Mouse (Mus musculus): ENCODE data around the gene Wdr48. TPM values are rescaled to one million over a fixed set of nuclear protein-coding genes. Genes with fewer than 3 reads are reported as not detected.

Gene Wdr48
- total and polyA plus RNA-seq, 3 experiments: 26.9 to 32.3 (median 32.0) TPM

- DNase-seq (ENCODE audit: extremely low read depth): no peak
- Histone ChIP-seq H3K4me1 (ENCODE audit: control insufficient read depth in 1 of 2, insufficient read depth in 2 of 2) (peaks cover 14 to 42% of the 10 kb centered on the region in 2 experiments), H3K27me3 (replicated peaks) (no peaks in the 10 kb centered on the region), H3K4me2 (ENCODE audit: insufficient read depth, low read depth, poor library complexity, severe bottlenecking) (no peak overlapping the region), H3K9ac (ENCODE audit: insufficient read depth, low read depth) (no peak overlapping the region), H3K9me3 (replicated peaks; ENCODE audit: low read length) (no peaks in the 10 kb centered on the region), H3K4me3 (replicated peaks in 1 of 3; ENCODE audit: low read depth in 2 of 3, low read length in 2 of 3, poor library complexity in 1 of 3) (no peak overlapping the region), H3K79me2 (replicated peaks; ENCODE audit: control insufficient read depth, extremely low read depth, insufficient read depth, poor library complexity, severe bottlenecking) (no peaks in the 10 kb centered on the region), H3K36me3 (replicated peaks in 1 of 2; ENCODE audit: control insufficient read depth in 1 of 2, insufficient read depth in 1 of 2, low read length in 1 of 2) (peaks cover 83 to 97% of the 10 kb centered on the region in 2 experiments), H3K27ac (ENCODE audit: insufficient read depth, low read depth) (no peak overlapping the region)
- no peak for TF ChIP-seq USF1 (IDR thresholded peaks at IDR 0.05; ENCODE audit: low read depth, low read length)
- dilution Hi-C loops (cut with MboI; ENCODE audit: extremely low pct_ligation_motif_present, extremely low pct_unique_long_range_greater_than_20kb, low sequenced_read_pairs) (no loop called here), in situ Hi-C loops (cut with MboI; ENCODE audit: low pct_ligation_motif_present, low pct_unique_long_range_greater_than_20kb, low sequenced_read_pairs) (no loop called here)
Observed at GRCm38 (mm10) chr9:119925120-119925657, 30.5 kb downstream of the Wdr48 start.

DNA sequence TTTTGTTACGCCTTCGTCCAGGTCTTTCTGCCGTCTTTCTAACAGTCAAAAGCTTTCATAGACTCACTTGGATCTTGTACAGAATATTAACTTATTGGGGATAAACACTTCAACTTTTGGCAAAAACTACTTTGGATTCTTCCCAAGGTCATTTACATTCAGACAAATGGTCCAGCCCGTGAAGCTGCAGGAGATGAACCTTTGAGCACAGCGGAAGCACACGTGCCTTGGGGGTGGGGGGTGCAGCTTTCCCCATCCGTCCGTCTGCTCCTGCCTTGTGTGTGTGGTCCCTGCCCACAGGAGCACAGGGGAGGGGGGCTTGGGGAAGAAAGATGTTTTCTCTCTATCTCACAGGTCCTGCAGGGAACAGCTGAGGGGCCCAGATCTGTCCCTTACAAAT is 31.1 kb downstream of the Wdr48 start:
- no peak for DNase-seq (ENCODE audit: extremely low read depth)
- Histone ChIP-seq H3K79me2 (replicated peaks; ENCODE audit: control insufficient read depth, extremely low read depth, insufficient read depth, poor library complexity, severe bottlenecking) (no peaks in the 10 kb centered on the region), H3K4me1 (ENCODE audit: control insufficient read depth in 1 of 2, insufficient read depth in 2 of 2) (peaks cover 14 to 45% of the 10 kb centered on the region in 2 experiments), H3K36me3 (replicated peaks in 1 of 2; ENCODE audit: control insufficient read depth in 1 of 2, insufficient read depth in 1 of 2, low read length in 1 of 2) (peaks cover 82 to 97% of the 10 kb centered on the region in 2 experiments), H3K9ac (ENCODE audit: insufficient read depth, low read depth) (no peak overlapping the region), H3K27ac (ENCODE audit: insufficient read depth, low read depth) (no peak overlapping the region), H3K4me2 (ENCODE audit: insufficient read depth, low read depth, poor library complexity, severe bottlenecking) (no peak overlapping the region), H3K27me3 (replicated peaks) (no peaks in the 10 kb centered on the region), H3K9me3 (replicated peaks; ENCODE audit: low read length) (peaks cover 3% of the 10 kb centered on the region), H3K4me3 (replicated peaks in 1 of 3; ENCODE audit: low read depth in 2 of 3, low read length in 2 of 3, poor library complexity in 1 of 3) (no peak overlapping the region)
- in situ Hi-C loops (cut with MboI; ENCODE audit: low pct_ligation_motif_present, low pct_unique_long_range_greater_than_20kb, low sequenced_read_pairs): no loop called here
- dilution Hi-C loops (cut with MboI; ENCODE audit: extremely low pct_ligation_motif_present, extremely low pct_unique_long_range_greater_than_20kb, low sequenced_read_pairs): no loop called here
- TF ChIP-seq UBTF (IDR thresholded peaks at IDR 0.05; ENCODE audit: low read depth, low read length) (no peak), NELFE (IDR thresholded peaks at IDR 0.05; ENCODE audit: low read depth, low read length) (no peak)

- H3K4me3 ChIP-seq (replicated peaks in 1 of 3; ENCODE audit: low read depth in 2 of 3, low read length in 2 of 3, poor library complexity in 1 of 3): no peak overlapping the region
- H3K36me3 ChIP-seq (replicated peaks in 1 of 2; ENCODE audit: control insufficient read depth in 1 of 2, insufficient read depth in 1 of 2, low read length in 1 of 2): peaks cover 82 to 97% of the 10 kb centered on the region in 2 experiments
- DNase-seq (ENCODE audit: extremely low read depth): no peak
- H3K79me2 ChIP-seq (replicated peaks; ENCODE audit: control insufficient read depth, extremely low read depth, insufficient read depth, poor library complexity, severe bottlenecking): no peaks in the 10 kb centered on the region
- H3K9me3 ChIP-seq (replicated peaks; ENCODE audit: low read length): peaks cover 4% of the 10 kb centered on the region
- H3K4me2 ChIP-seq (ENCODE audit: insufficient read depth, low read depth, poor library complexity, severe bottlenecking): peak overlapping the region; percentile 35
- dilution Hi-C loops (cut with MboI; ENCODE audit: extremely low pct_ligation_motif_present, extremely low pct_unique_long_range_greater_than_20kb, low sequenced_read_pairs): no loop called here
- H3K9ac ChIP-seq (ENCODE audit: insufficient read depth, low read depth): no peak overlapping the region
- TF ChIP-seq BHLHE40 (IDR thresholded peaks at IDR 0.05; ENCODE audit: low read depth, low read length): peak; percentile 20; the same call in 1 of the 2 replicates
- TF ChIP-seq IRF4 (IDR thresholded peaks at IDR 0.05; ENCODE audit: low read depth, low read length): 0 out of 2 replicates have a peak, but pooled peaks have one; percentile 11
- TF ChIP-seq MAX (IDR thresholded peaks at IDR 0.05; ENCODE audit: low read length): no peak
- TF ChIP-seq MYC (IDR thresholded peaks at IDR 0.05; ENCODE audit: low read depth, low read length): no peak
- TF ChIP-seq TCF12 (IDR thresholded peaks at IDR 0.05; ENCODE audit: low read depth, low read length): 0 out of 2 replicates have a peak, but pooled peaks have one; percentile 28
- TF ChIP-seq MEF2A (IDR thresholded peaks at IDR 0.05; ENCODE audit: borderline replicate concordance, low read depth, low read length): peak; percentile 85
- no peak for TF ChIP-seq ZMIZ1 (IDR thresholded peaks at IDR 0.05; ENCODE audit: low read depth, low read length)
- TF ChIP-seq MXI1 (IDR thresholded peaks at IDR 0.05; ENCODE audit: low read depth, low read length): no peak
- peaks cover 14 to 45% of the 10 kb centered on the region in 2 experiments for H3K4me1 ChIP-seq (ENCODE audit: control insufficient read depth in 1 of 2, insufficient read depth in 2 of 2)
- H3K27me3 ChIP-seq (replicated peaks): no peaks in the 10 kb centered on the region
- in situ Hi-C loops (cut with MboI; ENCODE audit: low pct_ligation_motif_present, low pct_unique_long_range_greater_than_20kb, low sequenced_read_pairs): no loop called here
- H3K27ac ChIP-seq (ENCODE audit: insufficient read depth, low read depth): peak overlapping the region; percentile 25; the same call in 1 of the 2 replicates
Observed at GRCm38 (mm10) chr9:119926497-119926896, 31.8 kb downstream of the Wdr48 start.

Data from CH12.LX (cell line).